Mouse (Mus musculus) megakaryocyte, embryonic 14.5 days (primary cell): ENCODE data around the gene Scube1. TPM values are rescaled to one million over a fixed set of nuclear protein-coding genes. Genes with fewer than 3 reads are reported as not detected.

Experiments used
- H3K27me3 ChIP-seq: replicated peaks from 2 replicates; pipeline ENCODE3; 2012; ENCODE audit warnings: inconsistent platforms
- H3K36me3 ChIP-seq: replicated peaks from 2 replicates; pipeline ENCODE3; 2012; ENCODE audit warnings: low read length, inconsistent platforms, mixed read lengths
- H3K4me1 ChIP-seq: 2 replicates; pipeline ENCODE4 v1.6.1; 2012; ENCODE audit warnings: inconsistent platforms
- H3K4me3 ChIP-seq: replicated peaks from 2 replicates; pipeline ENCODE3; 2012; ENCODE audit warnings: moderate library complexity, mild to moderate bottlenecking, inconsistent platforms
- H3K9me3 ChIP-seq: 2 replicates; pipeline ENCODE4 v1.6.1; 2012; ENCODE audit warnings: inconsistent platforms
- FLI1 ChIP-seq: IDR thresholded peaks from 2 replicates; pipeline ENCODE4 v1.6.1; 2012; ENCODE audit warnings: low read length, inconsistent platforms, mixed read lengths
- GATA1 ChIP-seq: IDR thresholded peaks from 3 replicates; pipeline ENCODE4 v1.6.1; 2012; ENCODE audit warnings: mixed read lengths, low read length, inconsistent platforms, borderline replicate concordance
- polyA plus RNA-seq: library from polyadenylated mRNA; stranded (reverse); fragments of >175 nt; gene quantifications from 2 replicates; pipeline ENCODE4 v1.2.3, GENCODE M21; 2012; ENCODE audit warnings: low replicate concordance; ENCODE audit not compliant: insufficient read depth

The Scube1 gene
- polyA plus RNA-seq: not detected in 2 replicates

- TF ChIP-seq FLI1 (no peak), GATA1 (no peak)
- H3K4me1 ChIP-seq: peaks cover 13% of the 10 kb centered on the region
- peak within 1 kb of the TSS; percentile 73 for H3K4me3 ChIP-seq
- H3K36me3 ChIP-seq: no peaks in the 10 kb centered on the region
- H3K9me3 ChIP-seq: no peaks in the 10 kb centered on the region; the same call in 1 of the 2 replicates
- peaks cover 78% of the 10 kb centered on the region for H3K27me3 ChIP-seq
Observed at GRCm38 (mm10) chr15:83724886-83725269, at the start of gene Scube1. Gene Scube1, minus strand, starts transcription at chr15:83725021.

- Histone ChIP-seq H3K9me3 (no peaks in the 10 kb centered on the region), H3K27me3 (peaks cover 36% of the 10 kb centered on the region)
- TF ChIP-seq GATA1: no peak
- TF ChIP-seq FLI1: no peak
Observed at GRCm38 (mm10) chr15:83772953-83773352, 48.1 kb upstream of the Scube1 start.

GRCm38 (mm10) chr15:83772460-83772859 is 47.6 kb upstream of the Scube1 start:
- Histone ChIP-seq H3K4me1 (no peaks in the 10 kb centered on the region), H3K36me3 (no peaks in the 10 kb centered on the region), H3K4me3 (no peak overlapping the region), H3K9me3 (no peaks in the 10 kb centered on the region), H3K27me3 (peaks cover 35% of the 10 kb centered on the region)
- no peak for TF ChIP-seq GATA1
- TF ChIP-seq FLI1: no peak

More at GRCm38 (mm10) chr15:83772953-83773352, 48.1 kb upstream of the Scube1 start:
- no peaks in the 10 kb centered on the region for H3K36me3 ChIP-seq
- no peak overlapping the region for H3K4me3 ChIP-seq
- no peaks in the 10 kb centered on the region for H3K4me1 ChIP-seq

- Histone ChIP-seq H3K27me3 (peaks cover 34% of the 10 kb centered on the region), H3K4me3 (no peak overlapping the region), H3K36me3 (no peaks in the 10 kb centered on the region), H3K4me1 (no peaks in the 10 kb centered on the region), H3K9me3 (no peaks in the 10 kb centered on the region)
- TF ChIP-seq FLI1 (no peak), GATA1 (no peak)
Observed at GRCm38 (mm10) chr15:83771346-83772053, 46.7 kb upstream of the Scube1 start.

GRCm38 (mm10) chr15:83765388-83766029 is 40.7 kb upstream of the Scube1 start:
- TF ChIP-seq GATA1 (no peak), FLI1 (no peak)
- H3K36me3 ChIP-seq: no peaks in the 10 kb centered on the region
- peaks cover 29% of the 10 kb centered on the region for H3K27me3 ChIP-seq
- no peaks in the 10 kb centered on the region for H3K9me3 ChIP-seq
- no peaks in the 10 kb centered on the region for H3K4me1 ChIP-seq
- H3K4me3 ChIP-seq: no peak overlapping the region

- Histone ChIP-seq H3K4me3 (no peak overlapping the region), H3K4me1 (no peaks in the 10 kb centered on the region), H3K27me3 (peaks cover 23% of the 10 kb centered on the region), H3K9me3 (no peaks in the 10 kb centered on the region), H3K36me3 (no peaks in the 10 kb centered on the region)
- no peak for TF ChIP-seq GATA1
- no peak for TF ChIP-seq FLI1
Observed at GRCm38 (mm10) chr15:83761512-83761911, 36.7 kb upstream of the Scube1 start.

- Histone ChIP-seq H3K9me3 (no peaks in the 10 kb centered on the region), H3K4me3 (no peak overlapping the region), H3K36me3 (no peaks in the 10 kb centered on the region), H3K27me3 (peaks cover 21% of the 10 kb centered on the region), H3K4me1 (no peaks in the 10 kb centered on the region)
- no peak for TF ChIP-seq GATA1
- TF ChIP-seq FLI1: no peak
Observed at GRCm38 (mm10) chr15:83760683-83761082, 35.9 kb upstream of the Scube1 start.

GRCm38 (mm10) chr15:83758958-83759357 is 34.1 kb upstream of the Scube1 start:
- H3K36me3 ChIP-seq: no peaks in the 10 kb centered on the region
- TF ChIP-seq FLI1: no peak
- TF ChIP-seq GATA1: no peak
- H3K27me3 ChIP-seq: peaks cover 18% of the 10 kb centered on the region
- H3K4me3 ChIP-seq: no peak overlapping the region
- H3K9me3 ChIP-seq: peaks cover 7% of the 10 kb centered on the region
- no peaks in the 10 kb centered on the region for H3K4me1 ChIP-seq

- H3K36me3 ChIP-seq: no peaks in the 10 kb centered on the region
- H3K4me1 ChIP-seq: no peaks in the 10 kb centered on the region
- no peak overlapping the region for H3K4me3 ChIP-seq
- TF ChIP-seq GATA1: no peak
- TF ChIP-seq FLI1: no peak
- peaks cover 15% of the 10 kb centered on the region for H3K27me3 ChIP-seq
- peaks cover 7% of the 10 kb centered on the region for H3K9me3 ChIP-seq
Observed at GRCm38 (mm10) chr15:83756742-83757141, 31.9 kb upstream of the Scube1 start.

- Histone ChIP-seq H3K27me3 (peaks cover 4% of the 10 kb centered on the region), H3K4me3 (no peak overlapping the region), H3K4me1 (no peaks in the 10 kb centered on the region), H3K9me3 (peaks cover 2% of the 10 kb centered on the region), H3K36me3 (no peaks in the 10 kb centered on the region)
- no peak for TF ChIP-seq GATA1
Observed at GRCm38 (mm10) chr15:83749436-83749835, 24.6 kb upstream of the Scube1 start.
